Mouse (Mus musculus) telencephalon, adult 2 months (tissue): ENCODE measurements around the gene Traf7.
A peak's percentile ranks its signal among the peaks of the same experiment; 100 is the strongest.

ENCODE experiments used
- DNase-seq: peaks from one replicate; pipeline ENCODE4 v3.0.0-alpha.2; 2011; ENCODE audit warnings: low read depth, low spot score

Gene Traf7

DNA sequence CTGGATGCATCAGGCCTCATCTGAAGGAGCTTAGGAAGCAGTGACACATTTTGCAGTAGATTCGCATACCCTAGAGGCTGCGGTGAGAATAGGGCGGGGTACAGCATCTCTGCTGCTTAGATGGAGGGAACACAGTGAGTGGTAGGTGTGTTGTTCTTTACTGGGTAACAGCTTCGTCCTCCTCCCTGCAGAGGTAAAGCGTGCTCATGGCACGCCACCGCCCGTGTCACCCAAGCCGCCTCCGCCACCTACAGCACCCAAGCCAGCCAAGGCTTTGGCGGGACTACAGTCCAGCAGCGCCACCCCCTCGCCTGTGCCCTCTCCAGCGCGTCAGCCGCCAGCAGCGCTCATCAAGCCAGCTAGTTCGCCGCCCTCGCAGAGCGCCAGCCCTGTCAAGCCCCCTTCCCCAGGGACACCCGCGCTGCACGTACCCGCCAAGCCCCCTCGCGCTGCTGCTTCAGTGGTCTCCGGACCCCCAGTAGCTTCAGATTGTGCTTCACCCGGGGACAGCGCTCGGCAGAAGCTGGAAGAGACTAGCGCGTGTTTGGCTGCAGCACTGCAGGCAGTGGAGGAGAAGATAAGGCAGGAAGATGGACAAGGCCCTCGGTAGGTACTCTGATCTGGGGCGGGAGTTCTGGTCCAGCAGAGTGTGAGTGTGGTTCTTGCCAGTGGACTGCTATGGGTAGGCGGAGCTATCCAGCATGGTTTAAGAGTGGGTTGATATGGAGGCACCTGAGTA, 21.2 kb downstream of the Traf7 start:
- peak; percentile 74 for DNase-seq

DNA sequence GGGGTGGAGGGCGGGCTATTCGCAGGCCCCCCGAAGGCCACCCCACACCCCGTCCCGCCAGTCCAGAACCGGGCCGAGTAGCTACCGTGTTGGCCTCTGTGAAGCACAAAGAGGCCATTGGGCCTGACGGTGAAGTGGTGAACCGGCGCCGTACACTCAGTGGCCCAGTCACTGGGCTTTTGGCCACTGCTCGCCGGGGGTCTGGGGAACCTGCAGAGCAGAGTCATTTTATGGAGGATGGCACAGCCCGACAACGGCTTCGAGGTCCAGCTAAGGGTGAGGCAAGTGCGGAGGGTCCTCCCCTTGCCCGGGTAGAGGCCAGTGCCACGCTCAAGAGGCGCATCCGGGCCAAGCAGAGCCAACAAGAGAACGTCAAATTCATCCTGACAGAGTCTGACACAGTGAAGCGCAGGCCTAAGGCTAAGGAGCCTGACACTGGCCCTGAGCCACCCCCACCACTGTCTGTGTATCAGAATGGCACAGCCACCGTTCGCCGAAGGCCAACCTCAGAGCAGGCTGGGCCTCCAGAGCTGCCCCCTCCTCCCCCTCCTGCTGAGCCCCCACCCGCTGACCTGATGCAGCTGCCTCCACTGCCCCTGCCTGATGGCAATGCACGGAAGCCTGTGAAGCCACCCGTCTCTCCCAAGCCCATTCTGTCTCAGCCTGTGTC, 22.3 kb downstream of the Traf7 start:
- no peak for DNase-seq

DNA sequence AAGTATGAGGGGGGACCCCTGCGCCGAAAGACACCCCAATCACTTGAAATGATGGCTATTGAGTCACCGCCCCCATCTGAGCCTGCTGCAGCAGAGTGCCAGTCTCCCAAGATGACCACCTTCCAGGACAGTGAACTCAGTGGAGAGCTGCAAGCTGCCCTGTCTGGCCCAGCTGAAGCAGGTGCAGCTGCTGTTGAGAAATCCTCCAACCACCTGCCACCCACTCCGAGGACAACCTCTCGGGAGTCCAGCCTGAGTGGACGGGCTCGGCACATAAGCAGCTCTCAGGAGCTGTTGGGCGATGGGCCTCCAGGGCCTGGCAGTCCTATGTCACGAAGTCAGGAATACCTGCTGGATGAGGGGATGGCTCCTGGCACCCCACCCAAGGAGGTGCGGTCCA, 23.7 kb downstream of the Traf7 start:
- DNase-seq: no peak

DNA sequence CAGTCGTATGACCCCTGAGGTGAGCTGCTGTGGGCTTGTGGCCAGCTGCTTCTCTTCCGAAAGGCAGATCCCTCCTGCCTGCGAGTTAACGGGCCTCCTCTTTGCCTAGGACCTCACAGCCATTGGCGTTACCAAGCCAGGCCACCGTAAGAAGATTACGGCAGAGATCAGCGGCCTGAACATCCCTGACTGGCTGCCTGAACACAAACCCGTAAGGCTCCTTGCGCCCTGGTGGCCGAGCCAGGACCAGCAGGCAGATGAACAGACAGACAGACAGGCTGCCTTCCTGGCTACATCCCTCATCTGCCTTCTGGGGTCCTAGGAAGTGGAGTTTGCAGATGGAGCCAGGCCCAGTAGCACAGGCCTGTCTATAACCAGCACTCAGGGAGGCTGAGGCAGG, 25.5 kb downstream of the Traf7 start:
- no peak for DNase-seq

DNA sequence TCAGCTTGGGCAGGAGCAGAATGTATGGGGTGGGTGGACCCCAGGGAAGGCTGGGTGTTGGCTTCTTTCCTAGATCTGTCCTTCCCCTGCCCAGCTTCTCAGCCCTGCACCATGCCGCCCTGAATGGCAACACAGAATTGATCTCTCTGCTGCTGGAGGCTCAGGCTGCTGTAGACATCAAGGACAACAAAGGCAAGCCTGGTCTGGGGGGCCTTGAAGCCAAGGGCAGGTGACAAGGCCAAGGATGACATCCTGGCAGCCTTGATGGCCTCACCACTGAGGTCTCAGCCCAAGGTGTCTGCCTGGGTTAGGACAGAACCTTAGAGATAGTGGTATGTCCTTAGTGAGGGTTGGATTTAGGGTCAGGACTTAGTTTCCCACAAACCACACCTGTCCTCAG, 31.7 kb downstream of the Traf7 start:
- no peak for DNase-seq

DNA sequence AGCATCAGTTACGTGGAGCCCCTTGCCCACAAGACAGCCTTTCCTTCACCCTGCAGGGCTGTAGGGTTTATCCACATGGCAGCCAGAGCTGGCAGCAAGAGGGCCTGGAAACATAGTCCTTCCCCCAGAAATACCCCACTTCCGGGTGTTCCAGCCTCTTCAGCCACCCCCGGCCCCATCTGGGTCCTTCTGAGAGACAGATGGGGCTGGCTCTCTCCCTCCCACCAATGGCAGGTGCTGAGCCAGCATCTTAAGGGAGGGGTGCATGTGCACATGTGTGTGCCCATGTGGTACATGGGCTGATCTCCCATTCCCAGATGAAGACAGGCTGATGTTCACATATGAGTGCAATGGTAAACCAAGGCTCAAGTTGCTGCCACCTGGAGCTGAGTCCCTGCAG, 32.3 kb downstream of the Traf7 start:
- DNase-seq: peak; percentile 76

DNA sequence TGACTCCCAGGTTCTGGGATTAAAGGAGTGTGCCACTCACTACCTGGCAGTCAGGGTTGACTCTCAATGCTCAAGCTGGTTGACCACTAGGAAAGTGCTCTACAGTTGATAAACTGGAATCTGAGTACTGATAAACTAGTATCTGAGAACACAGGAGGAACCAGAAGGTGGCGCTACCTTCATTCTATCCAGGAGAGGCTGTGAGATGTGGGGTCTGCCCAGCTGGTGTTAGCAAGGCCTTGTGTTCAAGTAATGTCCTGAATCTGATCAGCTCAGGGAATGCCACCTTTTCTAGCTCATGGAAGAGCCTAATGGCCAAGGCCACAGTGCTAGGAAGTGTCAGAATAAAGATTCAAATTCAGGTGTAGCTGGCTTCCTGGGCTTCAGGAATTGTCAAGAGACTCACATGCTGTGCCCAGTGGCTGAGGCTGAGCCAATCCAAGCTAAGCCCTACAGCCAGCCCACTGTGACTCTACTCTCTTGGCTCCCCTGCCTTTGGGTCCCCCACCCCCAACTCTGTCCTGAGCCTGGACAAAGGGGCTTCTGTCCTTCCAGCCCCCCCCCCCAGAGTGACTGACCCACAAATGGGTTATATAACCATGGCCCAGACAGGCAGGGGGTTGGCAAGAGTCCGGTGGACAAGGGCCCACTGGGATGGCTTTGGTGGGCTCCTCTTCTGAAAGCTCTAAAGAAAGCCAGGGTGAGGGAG, 33.0 kb downstream of the Traf7 start:
- no peak for DNase-seq

DNA sequence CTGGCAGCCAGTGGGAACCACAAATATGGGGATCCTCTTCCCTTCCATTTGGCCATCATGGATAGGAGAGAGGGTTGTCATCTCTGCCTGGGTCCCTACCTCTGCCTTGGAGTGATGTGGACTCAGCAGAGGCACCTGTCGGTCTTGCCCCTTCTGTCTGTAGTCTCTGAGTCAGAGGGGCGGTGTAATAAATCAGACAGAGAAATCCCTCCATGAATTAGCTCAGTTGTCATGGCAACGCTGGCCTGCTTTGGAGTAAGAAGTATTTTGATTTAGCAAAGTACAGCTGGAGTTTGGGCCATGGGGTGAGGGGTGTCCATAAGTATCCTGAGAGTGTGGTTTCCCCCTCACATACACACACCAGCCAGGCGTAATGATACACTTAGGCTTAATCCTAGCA, 37.3 kb downstream of the Traf7 start:
- no peak for DNase-seq

DNA sequence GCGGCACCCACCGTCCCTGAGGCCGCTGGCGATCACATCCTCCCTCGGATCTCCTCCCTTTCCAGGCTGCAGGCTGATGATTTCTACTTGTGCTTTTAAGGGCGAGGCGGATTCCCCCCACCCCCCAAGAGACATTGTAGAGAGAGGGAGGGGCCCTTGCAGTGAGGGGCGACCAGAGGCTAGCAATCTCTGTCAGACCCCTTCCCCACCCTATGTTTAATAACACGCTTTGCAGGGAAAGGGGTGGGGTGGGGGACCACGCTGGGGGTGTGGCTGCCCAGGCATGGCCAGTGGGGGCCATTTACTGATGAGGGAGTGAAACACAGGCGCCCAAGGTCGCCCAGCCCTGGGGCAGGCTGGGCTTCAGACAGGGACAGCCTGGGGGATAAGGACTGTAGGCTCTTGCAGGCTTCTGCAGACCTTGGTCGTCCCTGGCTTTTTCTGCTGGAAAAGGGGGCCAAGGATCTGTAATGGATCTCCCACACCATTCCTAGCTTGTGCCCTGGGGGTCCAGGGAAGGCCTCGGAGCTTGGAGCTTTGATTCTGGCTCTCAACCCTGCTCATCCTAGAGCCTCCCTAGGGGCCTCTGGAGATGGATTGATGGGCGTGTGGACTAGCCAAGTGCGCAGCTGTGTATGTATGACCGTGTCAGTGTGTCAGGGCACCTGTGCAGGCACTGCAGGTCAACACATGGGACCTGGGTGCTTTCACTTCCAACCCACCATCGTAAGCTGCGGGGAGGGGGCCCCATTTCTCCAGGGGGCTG, 38.3 kb downstream of the Traf7 start:
- DNase-seq: no peak

DNA sequence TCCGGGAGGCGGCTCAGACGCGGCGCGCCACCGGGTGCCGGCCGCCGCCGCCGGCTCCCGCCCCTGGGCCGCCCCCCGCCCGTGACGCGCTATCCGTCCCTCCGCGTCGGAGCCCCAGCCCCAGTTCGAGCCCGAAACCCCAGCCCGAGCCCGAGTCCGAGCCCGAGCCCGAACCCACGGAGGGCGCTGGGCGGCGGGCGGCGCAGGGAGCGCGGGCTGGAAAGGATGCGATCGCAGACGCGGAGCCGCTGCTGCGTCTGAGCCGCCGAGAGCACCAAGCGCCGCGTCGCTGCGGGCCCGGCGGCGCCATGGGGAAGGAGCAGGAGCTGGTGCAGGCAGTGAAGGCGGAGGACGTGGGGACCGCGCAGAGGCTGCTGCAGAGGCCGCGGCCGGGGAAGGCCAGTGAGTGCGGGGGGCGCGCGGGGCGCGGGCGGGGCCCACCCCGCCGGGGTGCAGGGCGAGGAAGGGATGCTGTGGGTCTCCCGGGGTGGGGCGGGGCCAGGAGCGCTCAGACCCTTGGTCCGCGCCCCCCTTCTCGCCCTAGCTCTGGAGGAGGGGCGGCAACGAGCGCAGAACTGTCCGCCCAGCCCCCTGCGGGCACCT, 39.0 kb downstream of the Traf7 start:
- no peak for DNase-seq

DNA sequence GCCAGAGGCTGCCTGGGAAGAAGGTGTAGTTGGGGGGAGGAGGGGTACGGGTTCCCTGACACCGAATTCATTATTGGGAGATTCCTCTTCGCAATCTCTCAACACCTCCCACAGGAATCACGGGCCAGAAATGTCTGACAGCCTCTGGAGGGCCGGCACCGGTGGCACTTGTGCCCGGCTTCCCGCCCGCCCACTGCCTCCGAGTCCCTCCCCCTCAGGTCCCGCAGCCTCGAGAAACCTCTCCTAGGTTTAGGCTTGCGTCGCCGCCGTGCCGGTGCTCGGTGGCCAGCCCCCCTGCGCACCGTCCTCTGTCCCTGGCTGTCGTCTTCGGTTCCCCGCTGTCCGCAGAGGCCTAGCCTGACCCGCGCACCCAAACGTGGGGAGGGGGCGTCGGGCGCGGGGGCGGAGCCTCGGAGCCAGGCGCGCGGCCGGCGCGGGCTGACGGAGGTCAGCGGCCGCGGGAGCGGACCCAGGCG, 39.5 kb downstream of the Traf7 start, which contains the start of gene Caskin1:
Gene Caskin1, plus strand, starts transcription at position 416 of the 476 bp plus-strand sequence.
- DNase-seq: peak; percentile 79

DNA sequence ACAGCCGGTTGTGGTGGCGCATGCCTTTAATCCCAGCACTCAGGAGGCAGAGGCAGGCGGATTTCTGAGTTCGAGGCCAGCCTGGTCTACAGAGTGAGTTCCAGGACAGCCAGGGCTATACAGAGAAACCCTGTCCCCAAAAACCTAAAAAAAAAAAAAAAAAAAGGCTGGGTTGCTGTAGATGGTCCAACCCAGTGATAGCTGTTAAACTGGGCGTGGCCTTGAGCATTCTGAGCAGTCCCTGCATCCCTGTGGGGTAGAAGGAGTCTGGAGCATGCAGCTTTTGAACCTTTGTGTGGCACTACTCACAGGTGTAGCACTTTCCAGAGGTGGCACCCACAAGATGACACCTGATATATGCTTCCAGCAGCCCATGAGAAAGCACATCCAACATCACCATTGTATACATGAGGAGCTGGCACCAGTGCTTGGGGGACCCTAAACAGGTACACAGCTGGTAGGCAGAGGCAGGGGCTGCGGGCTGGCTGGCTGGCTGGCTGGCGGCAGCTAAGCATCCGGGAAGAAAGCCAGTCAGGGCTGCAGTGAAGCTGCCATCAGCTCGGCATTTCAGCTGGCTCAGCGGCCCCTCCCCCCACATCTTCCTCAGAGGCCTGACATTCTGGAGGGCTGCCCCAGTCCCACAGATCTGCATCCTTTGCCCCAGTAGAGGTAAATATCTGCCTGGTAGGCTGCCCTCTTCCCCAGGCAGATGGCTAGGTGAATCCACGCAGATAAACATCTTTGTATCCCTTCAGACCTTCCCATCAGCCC, 42.5 kb downstream of the Traf7 start:
- no peak for DNase-seq

DNA sequence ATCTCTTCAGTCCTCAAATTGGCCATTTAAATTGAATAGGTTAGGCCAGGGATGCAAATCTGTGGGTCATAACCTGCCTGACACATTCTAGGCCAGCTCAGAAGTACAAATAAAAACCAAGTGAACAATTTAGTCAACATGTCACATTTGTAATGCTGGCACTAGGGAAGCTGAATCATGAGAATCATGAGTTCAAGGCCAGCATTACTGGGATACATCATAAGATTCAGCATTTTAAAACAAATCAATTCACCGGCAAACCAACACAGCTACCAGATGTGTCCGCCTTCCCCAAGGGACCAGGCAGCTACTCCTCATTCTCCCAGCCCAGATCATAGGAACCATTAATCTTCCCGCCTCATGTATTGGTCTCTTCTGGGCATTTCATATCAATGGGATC, 44.2 kb downstream of the Traf7 start:
- DNase-seq: no peak

DNA sequence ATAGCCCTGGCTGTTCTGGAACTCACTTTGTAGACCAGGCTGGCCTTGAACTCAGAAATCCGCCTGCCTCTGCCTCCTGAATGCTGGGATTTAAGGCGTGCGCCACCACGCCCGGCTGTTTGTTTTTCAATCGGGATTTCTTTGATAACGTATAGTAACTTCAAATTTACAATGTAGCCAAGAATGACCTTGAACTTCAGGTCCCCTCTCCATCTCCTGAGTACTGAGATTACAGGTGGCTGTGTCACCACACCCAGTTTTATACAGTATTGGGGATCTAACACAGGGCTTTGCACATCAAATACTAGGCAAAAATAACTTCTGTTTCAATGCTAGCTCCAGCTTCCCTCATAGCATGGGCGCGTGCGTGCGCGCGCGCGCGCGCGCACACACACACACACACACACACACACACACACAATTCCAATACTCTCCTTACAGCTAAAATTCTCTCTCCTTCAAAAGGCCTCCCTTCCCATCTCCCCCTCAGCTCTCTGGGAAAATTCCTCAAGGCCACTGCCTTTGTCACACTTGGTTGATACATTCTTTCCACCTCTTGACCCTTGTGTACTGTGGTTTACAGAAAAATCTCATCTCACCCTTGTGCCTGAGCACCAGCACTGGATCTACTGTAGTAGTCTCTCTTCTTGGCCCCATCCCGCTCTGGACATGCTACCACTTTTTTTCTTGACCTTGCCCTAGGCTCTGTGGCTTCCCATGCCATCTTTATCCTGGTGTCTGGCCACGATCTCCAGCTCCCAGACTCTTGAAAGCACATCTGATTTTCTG, 46.5 kb downstream of the Traf7 start:
- no peak for DNase-seq

DNA sequence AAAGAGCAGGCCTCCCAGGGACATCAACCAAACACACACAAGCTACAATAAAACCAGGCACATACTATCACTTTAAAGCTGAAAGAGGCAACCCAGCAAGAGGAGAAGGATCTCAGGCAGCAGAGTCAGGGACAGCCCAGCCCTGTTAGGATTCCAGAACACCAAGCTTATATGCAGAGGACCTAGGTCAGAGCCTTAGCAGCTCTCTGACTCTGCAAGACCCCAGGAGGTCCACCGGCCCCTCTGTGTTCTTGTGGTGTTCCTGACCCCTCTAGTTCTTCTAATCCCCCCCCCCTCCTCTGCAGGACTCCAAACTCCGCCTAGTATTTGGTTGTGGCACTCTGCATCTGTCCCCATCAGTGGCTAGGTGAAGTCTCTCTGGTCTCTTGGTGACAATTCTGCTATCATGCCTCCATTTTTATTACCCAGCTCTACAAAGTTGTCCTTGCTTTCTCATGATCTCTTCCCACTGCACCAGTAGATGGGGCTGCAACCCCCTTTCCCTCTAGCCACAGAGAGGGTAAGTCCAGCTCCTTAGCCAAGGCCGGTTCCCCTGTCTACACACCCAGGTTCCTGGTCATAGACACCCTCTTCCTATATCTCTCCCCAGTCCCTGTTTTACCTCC, 47.4 kb downstream of the Traf7 start:
- DNase-seq: no peak

DNA sequence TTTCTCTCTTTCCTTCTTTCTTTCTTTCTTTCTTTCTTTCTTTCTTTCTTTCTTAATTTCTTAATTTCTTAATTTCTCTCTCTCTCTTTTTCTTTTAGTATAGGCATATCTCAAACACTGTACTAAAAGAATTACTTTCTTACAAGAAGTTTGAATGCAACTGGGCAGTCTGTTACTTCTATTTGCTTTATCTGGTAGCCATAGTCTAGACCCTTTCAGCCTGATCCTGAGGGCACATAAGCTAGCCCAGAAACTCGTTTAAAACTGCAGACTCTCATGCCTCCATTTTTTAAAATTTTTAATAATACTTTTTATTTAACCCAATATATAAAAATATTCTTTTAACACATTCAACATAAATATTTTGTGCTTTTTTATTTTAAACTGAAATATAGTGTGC, 48.3 kb downstream of the Traf7 start:
- DNase-seq: no peak

DNA sequence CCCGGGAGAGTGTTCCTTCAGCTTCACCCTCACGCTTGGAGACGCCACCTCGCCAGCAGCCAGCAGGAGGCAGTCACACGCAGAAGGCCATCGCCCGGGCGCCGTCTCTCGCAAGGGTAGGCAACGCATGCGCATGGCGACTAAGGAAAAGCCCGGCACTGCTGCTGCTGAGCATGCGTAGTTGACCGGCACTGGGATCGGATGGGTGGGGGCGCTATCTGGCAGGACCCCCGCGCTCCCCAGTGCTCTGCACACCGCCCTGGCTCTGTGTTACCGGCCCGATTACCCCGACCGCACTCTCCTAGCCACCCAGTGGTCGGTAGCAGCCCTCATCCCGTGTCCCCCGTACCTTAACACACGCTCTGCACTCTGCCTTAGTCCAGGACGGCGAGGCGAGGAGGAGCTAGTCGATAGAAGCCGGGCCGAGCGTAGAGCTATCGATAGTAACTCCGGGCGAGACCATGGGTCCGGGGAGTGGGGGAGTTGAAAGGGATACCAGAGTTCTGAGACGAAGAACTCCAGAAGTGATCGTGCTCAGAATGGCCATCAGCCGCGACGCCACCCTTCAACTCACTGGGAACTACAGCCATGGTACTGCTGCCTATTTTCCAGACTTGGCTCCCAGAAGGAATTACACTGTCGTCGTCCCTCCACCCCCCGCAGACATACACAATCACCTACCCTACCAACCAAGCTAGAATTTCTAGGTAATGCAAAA, 48.9 kb downstream of the Traf7 start, which contains the start of gene Mlst8:
Gene Mlst8, minus strand, starts transcription at position 416 of the 718 bp plus-strand sequence.
- peak; percentile 93 for DNase-seq

DNA sequence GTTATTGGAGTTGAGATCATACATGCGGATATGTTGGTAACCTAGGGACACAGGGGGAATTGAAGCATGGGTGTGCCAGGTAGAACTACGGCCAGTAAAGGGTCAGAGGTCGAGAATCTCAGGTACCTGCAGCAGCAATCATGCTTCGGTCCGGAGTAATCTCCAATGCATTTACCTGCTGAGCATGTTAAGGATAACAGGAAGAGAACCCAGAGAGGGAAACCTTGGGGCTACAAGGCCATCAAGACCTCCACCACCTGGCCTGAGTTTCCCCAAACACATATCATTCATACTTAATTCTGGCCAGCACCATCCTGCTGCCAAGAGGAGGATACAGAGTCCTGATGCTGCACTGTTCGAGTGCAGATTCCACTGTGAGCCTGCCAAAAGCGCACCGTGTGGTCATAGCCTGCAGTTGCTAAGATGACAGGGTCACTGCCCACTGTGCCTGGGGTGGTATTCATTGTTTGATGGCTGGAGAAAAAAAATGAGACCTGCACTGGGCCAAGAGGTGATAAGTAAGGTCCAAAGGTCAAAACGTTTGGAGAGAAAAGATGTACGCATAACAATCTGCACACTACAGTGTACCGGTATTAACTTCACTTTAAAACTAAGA, 49.6 kb downstream of the Traf7 start:
- DNase-seq: no peak
